Mouse (Mus musculus) midbrain, postnatal 0 days (tissue): ENCODE measurements around the gene Fam189a1. TPM values are rescaled to one million over a fixed set of nuclear protein-coding genes. Genes with fewer than 3 reads are reported as not detected.
A peak's percentile ranks its signal among the peaks of the same experiment; 100 is the strongest.

Experiments used
- ATAC-seq: fragments of 200-750 bp; cut with Nextera tagmentation; 2 replicates; pipeline ENCODE4 v1.8.0; 2017; ENCODE audit warnings: moderate number of reproducible peaks, mild to moderate bottlenecking, moderate TSS enrichment, moderate library complexity; ENCODE audit not compliant: low FRiP score
- DNase-seq: peaks from one replicate; pipeline ENCODE4 v3.0.0-alpha.2; 2015; ENCODE audit warnings: low spot score
- H3K27ac ChIP-seq: fragments of 300-500 bp; sonication (generic); 2 replicates; pipeline ENCODE4 v1.5.1; 2014; ENCODE audit warnings: low read depth, mild to moderate bottlenecking, low read length, mixed read lengths
- H3K27me3 ChIP-seq: fragments of 300-500 bp; sonication (generic); 2 replicates; pipeline ENCODE4 v1.6.1; 2014; ENCODE audit warnings: low read length, control low read depth, mixed read lengths; ENCODE audit not compliant: insufficient read depth
- H3K36me3 ChIP-seq: fragments of 300-500 bp; sonication (generic); 2 replicates; pipeline ENCODE4 v1.6.1; 2014; ENCODE audit warnings: low read length, control low read depth, mixed read lengths; ENCODE audit not compliant: insufficient read depth
- H3K4me1 ChIP-seq: fragments of 300-500 bp; sonication (generic); 2 replicates; pipeline ENCODE4 v1.6.1; 2014; ENCODE audit warnings: mild to moderate bottlenecking, control low read depth, antibody characterized with exemption, low read length, mixed read lengths; ENCODE audit not compliant: insufficient read depth
- H3K4me2 ChIP-seq: fragments of 300-500 bp; sonication (generic); 2 replicates; pipeline ENCODE4 v1.6.1; 2014; ENCODE audit warnings: low read depth, mild to moderate bottlenecking, low read length, mixed read lengths; ENCODE audit not compliant: poor library complexity, severe bottlenecking
- H3K4me3 ChIP-seq: fragments of 300-500 bp; sonication (generic); 2 replicates; pipeline ENCODE4 v1.5.1; 2014; ENCODE audit warnings: low read depth, mild to moderate bottlenecking, low read length, moderate library complexity
- H3K9ac ChIP-seq: fragments of 300-500 bp; sonication (generic); replicated peaks from 2 replicates; pipeline ENCODE4 v1.6.1; 2014; ENCODE audit warnings: mild to moderate bottlenecking, low read length, moderate library complexity, mixed read lengths; ENCODE audit not compliant: poor library complexity, severe bottlenecking
- H3K9me3 ChIP-seq: fragments of 300-500 bp; sonication (generic); 2 replicates; pipeline ENCODE4 v1.6.1; 2016; ENCODE audit warnings: low read length, control low read depth
- CTCF ChIP-seq: IDR thresholded peaks from 2 replicates; pipeline ENCODE4 v1.5.1; 2016; ENCODE audit warnings: antibody characterized with exemption, mild to moderate bottlenecking
- WGBS: fragments of 180-500 bp; shearing (Covaris S2); extraction: QIAGEN DNeasy Blood & Tissue Kit; methylation state at CpG from one replicate; pipeline ENCODE4 v1.1.7; 2014; 5-methylcytosine and 5-hydroxymethylcytosine counted together
- polyA plus RNA-seq: library from polyadenylated mRNA; unstranded; fragments of >200 nt; fragmentation: Nextera tagmentation; extraction: Ambion mirVana; gene quantifications from 2 replicates; pipeline ENCODE4 v1.2.1, GENCODE M21; 2015
- total RNA-seq: library from RNA; depleted of rRNA; stranded (reverse); fragments of >200 nt; gene quantifications from 2 replicates; pipeline ENCODE4 v1.2.3, GENCODE M21; 2014

The Fam189a1 gene
- total and polyA plus RNA-seq, 2 experiments from 2014 or later: 12.8 to 19.7 TPM

- H3K4me1 ChIP-seq: no peaks in the 10 kb centered on the region
- H3K4me2 ChIP-seq: no peak overlapping the region
- ATAC-seq: no peak
- no peak overlapping the region for H3K9ac ChIP-seq
- H3K9me3 ChIP-seq: no peaks in the 10 kb centered on the region
- 80% methylated on average over 3 of the region's 3 CpGs for WGBS
- DNase-seq: no peak
- no peak overlapping the region for H3K27ac ChIP-seq
- H3K36me3 ChIP-seq: no peaks in the 10 kb centered on the region
- H3K27me3 ChIP-seq: no peaks in the 10 kb centered on the region
- no peak for TF ChIP-seq CTCF
- H3K4me3 ChIP-seq: no peak overlapping the region
Observed at GRCm38 (mm10) chr7:64863538-64863937, 292.8 kb downstream of the Fam189a1 start.

- Histone ChIP-seq H3K4me3 (no peak overlapping the region), H3K36me3 (no peaks in the 10 kb centered on the region), H3K27ac (no peak overlapping the region), H3K9ac (no peak overlapping the region), H3K4me2 (no peak overlapping the region), H3K27me3 (no peaks in the 10 kb centered on the region), H3K4me1 (no peaks in the 10 kb centered on the region), H3K9me3 (no peaks in the 10 kb centered on the region)
- 86% methylated on average over 3 of the region's 3 CpGs for WGBS
- no peak; the same call in 1 of the 2 replicates for ATAC-seq
- peak; percentile 51 for DNase-seq
- no peak for TF ChIP-seq CTCF
Observed at GRCm38 (mm10) chr7:64862978-64863377, 293.4 kb downstream of the Fam189a1 start.

- Histone ChIP-seq H3K9ac (no peak overlapping the region), H3K4me3 (no peak overlapping the region), H3K4me1 (no peaks in the 10 kb centered on the region), H3K27ac (no peak overlapping the region), H3K4me2 (no peak overlapping the region), H3K36me3 (no peaks in the 10 kb centered on the region), H3K9me3 (no peaks in the 10 kb centered on the region), H3K27me3 (no peaks in the 10 kb centered on the region)
- WGBS: 66% methylated on average over 12 of the region's 12 CpGs
- ATAC-seq (no peak), DNase-seq (peak; percentile 44)
- TF ChIP-seq CTCF: no peak
Observed at GRCm38 (mm10) chr7:64856526-64857082, 299.8 kb downstream of the Fam189a1 start.

GRCm38 (mm10) chr7:64855976-64856375 is 300.4 kb downstream of the Fam189a1 start:
- H3K4me3 ChIP-seq: no peak overlapping the region
- DNase-seq: peak; percentile 60
- no peak for ATAC-seq
- TF ChIP-seq CTCF: no peak
- H3K4me1 ChIP-seq: no peaks in the 10 kb centered on the region
- no peaks in the 10 kb centered on the region for H3K9me3 ChIP-seq
- no peaks in the 10 kb centered on the region for H3K27me3 ChIP-seq
- no peak overlapping the region for H3K4me2 ChIP-seq
- H3K9ac ChIP-seq: no peak overlapping the region
- 65% methylated on average over 15 of the region's 15 CpGs for whole genome bisulfite sequencing
- no peak overlapping the region for H3K27ac ChIP-seq
- no peaks in the 10 kb centered on the region for H3K36me3 ChIP-seq

GRCm38 (mm10) chr7:64855389-64855927 is 300.9 kb downstream of the Fam189a1 start:
- ATAC-seq: no peak

GRCm38 (mm10) chr7:64850791-64851190 is 305.6 kb downstream of the Fam189a1 start:
- no peak for TF ChIP-seq CTCF
- Histone ChIP-seq H3K27ac (no peak overlapping the region), H3K27me3 (no peaks in the 10 kb centered on the region), H3K4me2 (no peak overlapping the region), H3K4me1 (no peaks in the 10 kb centered on the region), H3K9me3 (no peaks in the 10 kb centered on the region), H3K9ac (no peak overlapping the region), H3K4me3 (no peak overlapping the region), H3K36me3 (no peaks in the 10 kb centered on the region)
- 58% methylated on average over 3 of the region's 3 CpGs for WGBS
- DNase-seq (no peak), ATAC-seq (no peak)

More at GRCm38 (mm10) chr7:64855389-64855927, 300.9 kb downstream of the Fam189a1 start:
- no peaks in the 10 kb centered on the region for H3K36me3 ChIP-seq
- H3K9me3 ChIP-seq: no peaks in the 10 kb centered on the region
- no peaks in the 10 kb centered on the region for H3K27me3 ChIP-seq
- H3K9ac ChIP-seq: no peak overlapping the region
- no peak for TF ChIP-seq CTCF
- no peak overlapping the region for H3K4me3 ChIP-seq
- DNase-seq: no peak
- H3K27ac ChIP-seq: no peak overlapping the region
- H3K4me1 ChIP-seq: no peaks in the 10 kb centered on the region
- 90% methylated on average over 5 of the region's 10 CpGs for WGBS
- no peak overlapping the region for H3K4me2 ChIP-seq
